Mouse (Mus musculus) hindbrain, embryonic 13.5 days (tissue): ENCODE measurements around the gene Tjp3. TPM values are rescaled to one million over a fixed set of nuclear protein-coding genes. Genes with fewer than 3 reads are reported as not detected.

Source experiments
- ATAC-seq: fragments of 200-750 bp; cut with Nextera tagmentation; 2 replicates; pipeline ENCODE4 v1.8.0; 2017; ENCODE audit warnings: moderate TSS enrichment; ENCODE audit not compliant: low FRiP score
- H3K27ac ChIP-seq: fragments of 300-500 bp; sonication (generic); 2 replicates; pipeline ENCODE4 v1.5.1; 2015; ENCODE audit warnings: inconsistent platforms, mild to moderate bottlenecking, moderate library complexity
- H3K27me3 ChIP-seq: fragments of 300-500 bp; sonication (generic); 2 replicates; pipeline ENCODE4 v1.6.1; 2015; ENCODE audit warnings: mild to moderate bottlenecking, inconsistent platforms
- H3K36me3 ChIP-seq: fragments of 300-500 bp; sonication (generic); 2 replicates; pipeline ENCODE4 v1.6.1; 2015; ENCODE audit warnings: mild to moderate bottlenecking, inconsistent platforms
- H3K4me1 ChIP-seq: fragments of 300-500 bp; sonication (generic); replicated peaks from 2 replicates; pipeline ENCODE4 v1.6.1; 2015; ENCODE audit warnings: inconsistent platforms
- H3K4me2 ChIP-seq: fragments of 300-500 bp; sonication (generic); 2 replicates; pipeline ENCODE4 v1.6.1; 2015; ENCODE audit warnings: inconsistent platforms, mild to moderate bottlenecking, moderate library complexity
- H3K4me3 ChIP-seq: fragments of 300-500 bp; sonication (generic); 2 replicates; pipeline ENCODE4 v1.5.1; 2015; ENCODE audit warnings: mild to moderate bottlenecking, inconsistent platforms
- H3K9ac ChIP-seq: fragments of 300-500 bp; sonication (generic); 2 replicates; pipeline ENCODE4 v1.6.1; 2015; ENCODE audit warnings: mild to moderate bottlenecking, inconsistent platforms
- H3K9me3 ChIP-seq: fragments of 300-500 bp; sonication (generic); 2 replicates; pipeline ENCODE4 v1.6.1; 2016; ENCODE audit warnings: inconsistent platforms
- WGBS: fragments of 180-500 bp; shearing (Covaris S2); methylation state at CpG from one replicate; pipeline ENCODE4 v1.1.7; 2015; 5-methylcytosine and 5-hydroxymethylcytosine counted together
- polyA plus RNA-seq: library from polyadenylated mRNA; unstranded; fragments of >200 nt; fragmentation: Nextera tagmentation; extraction: Ambion mirVana; gene quantifications from 2 replicates; pipeline ENCODE4 v1.2.1, GENCODE M21; 2015

Tjp3 gene
- polyA plus RNA-seq, 1 experiment from 2014 or later = 4.5 TPM

GRCm38 (mm10) chr10:81316338-81317060 lies 25.1 kb upstream of the Tjp3 start:
- Histone ChIP-seq H3K27me3 (no peaks in the 10 kb centered on the region), H3K4me1 (peaks cover 30% of the 10 kb centered on the region), H3K9me3 (no peaks in the 10 kb centered on the region), H3K4me3 (no peak overlapping the region), H3K9ac (peak overlapping the region; percentile 43), H3K27ac (no peak overlapping the region), H3K4me2 (peak overlapping the region; percentile 30; the same call in 1 of the 2 replicates), H3K36me3 (peaks cover 74% of the 10 kb centered on the region)
- WGBS = 44% methylated on average over 16 of the region's 16 CpGs
- ATAC-seq = no peak

GRCm38 (mm10) chr10:81315587-81315986 lies 24.2 kb upstream of the Tjp3 start:
- H3K27me3 ChIP-seq = no peaks in the 10 kb centered on the region
- no peak overlapping the region for H3K4me2 ChIP-seq
- no peak overlapping the region for H3K4me3 ChIP-seq
- no peak overlapping the region for H3K27ac ChIP-seq
- no peaks in the 10 kb centered on the region for H3K9me3 ChIP-seq
- peaks cover 83% of the 10 kb centered on the region for H3K36me3 ChIP-seq
- H3K4me1 ChIP-seq = peaks cover 28% of the 10 kb centered on the region
- no peak overlapping the region for H3K9ac ChIP-seq
- ATAC-seq = no peak
- WGBS = 92% methylated on average over 16 of the region's 16 CpGs

GRCm38 (mm10) chr10:81314201-81314600 lies 22.8 kb upstream of the Tjp3 start:
- no peaks in the 10 kb centered on the region for H3K27me3 ChIP-seq
- H3K36me3 ChIP-seq = peaks cover 97% of the 10 kb centered on the region
- H3K9ac ChIP-seq = no peak overlapping the region
- no peak overlapping the region for H3K4me3 ChIP-seq
- no peak for ATAC-seq
- H3K4me2 ChIP-seq = no peak overlapping the region
- no peaks in the 10 kb centered on the region for H3K9me3 ChIP-seq
- WGBS = 83% methylated on average over 7 of the region's 7 CpGs
- H3K4me1 ChIP-seq = peaks cover 20% of the 10 kb centered on the region
- no peak overlapping the region for H3K27ac ChIP-seq

GRCm38 (mm10) chr10:81313581-81313980 lies 22.2 kb upstream of the Tjp3 start:
- H3K9ac ChIP-seq = no peak overlapping the region
- H3K36me3 ChIP-seq = peaks cover 98% of the 10 kb centered on the region
- 94% methylated on average over 13 of the region's 13 CpGs for WGBS
- H3K27me3 ChIP-seq = no peaks in the 10 kb centered on the region
- peaks cover 14% of the 10 kb centered on the region for H3K4me1 ChIP-seq
- no peaks in the 10 kb centered on the region for H3K9me3 ChIP-seq
- H3K4me3 ChIP-seq = no peak overlapping the region
- H3K4me2 ChIP-seq = no peak overlapping the region
- no peak overlapping the region for H3K27ac ChIP-seq
- no peak for ATAC-seq

- Histone ChIP-seq H3K4me3 (no peak overlapping the region), H3K4me2 (no peak overlapping the region), H3K4me1 (no peaks in the 10 kb centered on the region; the same call in 1 of the 2 replicates), H3K9me3 (no peaks in the 10 kb centered on the region), H3K9ac (no peak overlapping the region), H3K36me3 (peaks cover 94% of the 10 kb centered on the region), H3K27me3 (no peaks in the 10 kb centered on the region), H3K27ac (no peak overlapping the region)
- no peak for ATAC-seq
- 91% methylated on average over 5 of the region's 5 CpGs for WGBS
Observed at GRCm38 (mm10) chr10:81309571-81309970, 18.2 kb upstream of the Tjp3 start.

GRCm38 (mm10) chr10:81306837-81307682 lies 15.7 kb upstream of the Tjp3 start:
- no peak overlapping the region for H3K27ac ChIP-seq
- ATAC-seq = no peak
- peaks cover 68% of the 10 kb centered on the region for H3K36me3 ChIP-seq
- no peak overlapping the region for H3K4me2 ChIP-seq
- no peaks in the 10 kb centered on the region for H3K9me3 ChIP-seq
- H3K9ac ChIP-seq = no peak overlapping the region
- H3K4me1 ChIP-seq = peaks cover 18% of the 10 kb centered on the region
- WGBS = 93% methylated on average over 21 of the region's 21 CpGs
- no peaks in the 10 kb centered on the region for H3K27me3 ChIP-seq
- H3K4me3 ChIP-seq = no peak overlapping the region

GRCm38 (mm10) chr10:81306173-81306668 lies 14.8 kb upstream of the Tjp3 start:
- Histone ChIP-seq H3K27ac (no peak overlapping the region), H3K9ac (no peak overlapping the region), H3K36me3 (peaks cover 60% of the 10 kb centered on the region), H3K4me3 (no peak overlapping the region), H3K4me2 (no peak overlapping the region), H3K27me3 (no peaks in the 10 kb centered on the region), H3K9me3 (no peaks in the 10 kb centered on the region), H3K4me1 (peaks cover 26% of the 10 kb centered on the region)
- WGBS = 93% methylated on average over 12 of the region's 12 CpGs
- no peak for ATAC-seq

- H3K9me3 ChIP-seq = no peaks in the 10 kb centered on the region
- H3K36me3 ChIP-seq = peaks cover 54% of the 10 kb centered on the region
- no peaks in the 10 kb centered on the region for H3K27me3 ChIP-seq
- H3K4me1 ChIP-seq = peaks cover 30% of the 10 kb centered on the region
- no peak overlapping the region for H3K9ac ChIP-seq
- WGBS = 93% methylated on average over 14 of the region's 14 CpGs
- H3K4me3 ChIP-seq = no peak overlapping the region
- no peak overlapping the region for H3K4me2 ChIP-seq
- no peak overlapping the region for H3K27ac ChIP-seq
- no peak for ATAC-seq
Observed at GRCm38 (mm10) chr10:81305663-81306062, 14.3 kb upstream of the Tjp3 start.

- H3K4me1 ChIP-seq = peaks cover 39% of the 10 kb centered on the region
- H3K4me3 ChIP-seq = no peak overlapping the region
- no peak overlapping the region for H3K27ac ChIP-seq
- no peak overlapping the region for H3K4me2 ChIP-seq
- H3K27me3 ChIP-seq = no peaks in the 10 kb centered on the region
- no peaks in the 10 kb centered on the region for H3K9me3 ChIP-seq
- H3K9ac ChIP-seq = no peak overlapping the region
- 27% methylated on average over 5 of the region's 9 CpGs for WGBS
- ATAC-seq = no peak
- H3K36me3 ChIP-seq = peaks cover 45% of the 10 kb centered on the region
Observed at GRCm38 (mm10) chr10:81304597-81305238, 13.3 kb upstream of the Tjp3 start.

- H3K4me3 ChIP-seq = no peak overlapping the region
- no peak overlapping the region for H3K27ac ChIP-seq
- H3K36me3 ChIP-seq = peaks cover 35% of the 10 kb centered on the region
- H3K9ac ChIP-seq = no peak overlapping the region
- WGBS = 83% methylated on average over 7 of the region's 7 CpGs
- no peak for ATAC-seq
- H3K4me2 ChIP-seq = no peak overlapping the region
- no peaks in the 10 kb centered on the region for H3K27me3 ChIP-seq
- H3K9me3 ChIP-seq = no peaks in the 10 kb centered on the region
- H3K4me1 ChIP-seq = peaks cover 44% of the 10 kb centered on the region
Observed at GRCm38 (mm10) chr10:81303761-81304160, 12.4 kb upstream of the Tjp3 start.

GRCm38 (mm10) chr10:81303258-81303657 lies 11.9 kb upstream of the Tjp3 start:
- peaks cover 34% of the 10 kb centered on the region for H3K36me3 ChIP-seq
- 0 out of 2 replicates have a peak overlapping the region, but pooled peaks have one; percentile 35 for H3K27ac ChIP-seq
- H3K27me3 ChIP-seq = no peaks in the 10 kb centered on the region
- no peak overlapping the region for H3K4me2 ChIP-seq
- no peak overlapping the region for H3K4me3 ChIP-seq
- no peak for ATAC-seq
- peak overlapping the region; percentile 19; the same call in 1 of the 2 replicates for H3K9ac ChIP-seq
- WGBS = 83% methylated on average over 10 of the region's 10 CpGs
- no peaks in the 10 kb centered on the region for H3K9me3 ChIP-seq
- H3K4me1 ChIP-seq = peaks cover 44% of the 10 kb centered on the region

GRCm38 (mm10) chr10:81302781-81303218 lies 11.4 kb upstream of the Tjp3 start:
- H3K9ac ChIP-seq = peak overlapping the region; percentile 35; the same call in 1 of the 2 replicates
- H3K4me2 ChIP-seq = no peak overlapping the region
- H3K4me3 ChIP-seq = no peak overlapping the region
- peaks cover 32% of the 10 kb centered on the region for H3K36me3 ChIP-seq
- no peaks in the 10 kb centered on the region for H3K9me3 ChIP-seq
- WGBS = 75% methylated on average over 14 of the region's 14 CpGs
- ATAC-seq = no peak
- peaks cover 46% of the 10 kb centered on the region for H3K4me1 ChIP-seq
- H3K27me3 ChIP-seq = no peaks in the 10 kb centered on the region
- peak overlapping the region; percentile 35; the same call in 1 of the 2 replicates for H3K27ac ChIP-seq
